Mouse (Mus musculus): ENCODE measurements around the gene Cisd1. TPM values are rescaled to one million over a fixed set of nuclear protein-coding genes. Genes with fewer than 3 reads are reported as not detected.

Gene Cisd1
- total and polyA plus RNA-seq, 2 experiments from 2014 or later = 128 to 346 TPM

GRCm38 (mm10) chr10:71381471-71382033, 36.8 kb upstream of the Cisd1 start:
- H3K4me3 ChIP-seq (ENCODE audit: low read depth, low read length) = no peak overlapping the region
- peaks cover 38% of the 10 kb centered on the region for H3K36me3 ChIP-seq (ENCODE audit: insufficient read depth)
- WGBS = 94% methylated on average over 29 of the region's 29 CpGs
- ATAC-seq (no peak), DNase-seq (no peak)
- TF ChIP-seq CTCF (IDR thresholded peaks at IDR 0.05; ENCODE audit: low read depth) = no peak
- no peak overlapping the region for H3K27ac ChIP-seq (ENCODE audit: low read depth, low read length)
- no peaks in the 10 kb centered on the region for H3K27me3 ChIP-seq (ENCODE audit: insufficient read depth, low read length)
- H3K4me1 ChIP-seq (ENCODE audit: insufficient read depth) = no peaks in the 10 kb centered on the region
- no peak overlapping the region for H3K4me2 ChIP-seq (ENCODE audit: low read depth)
- H3K9me3 ChIP-seq (ENCODE audit: low read length) = no peaks in the 10 kb centered on the region
- H3K9ac ChIP-seq = no peak overlapping the region

DNA sequence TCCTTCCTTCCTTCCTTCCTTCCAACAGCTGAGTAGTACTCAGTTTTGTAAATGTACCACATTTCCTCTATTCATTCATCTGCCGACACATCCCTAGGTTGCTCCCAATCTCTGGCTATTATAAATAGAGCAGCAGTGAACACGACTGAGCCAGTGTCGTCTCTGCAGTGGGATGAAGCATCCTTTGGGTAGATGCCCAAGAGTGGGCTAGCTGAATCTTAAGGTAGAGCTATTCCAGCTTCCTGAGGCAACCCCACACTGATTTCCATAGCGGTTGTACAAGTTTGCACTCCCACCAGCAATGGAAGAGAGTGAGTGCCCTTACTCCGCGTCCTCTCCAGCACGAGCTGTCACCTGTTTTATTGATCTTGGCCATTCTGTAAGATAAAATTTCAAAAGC, 35.7 kb upstream of the Cisd1 start:
- no peak overlapping the region for H3K9ac ChIP-seq
- ATAC-seq (no peak), DNase-seq (no peak)
- no peak overlapping the region for H3K4me2 ChIP-seq (ENCODE audit: low read depth)
- no peaks in the 10 kb centered on the region for H3K9me3 ChIP-seq (ENCODE audit: low read length)
- WGBS = 95% methylated on average over 7 of the region's 7 CpGs
- no peak overlapping the region for H3K27ac ChIP-seq (ENCODE audit: low read depth, low read length)
- TF ChIP-seq CTCF (IDR thresholded peaks at IDR 0.05; ENCODE audit: low read depth) = no peak
- H3K4me3 ChIP-seq (ENCODE audit: low read depth, low read length) = no peak overlapping the region
- no peaks in the 10 kb centered on the region for H3K27me3 ChIP-seq (ENCODE audit: insufficient read depth, low read length)
- H3K4me1 ChIP-seq (ENCODE audit: insufficient read depth) = no peaks in the 10 kb centered on the region
- peaks cover 40% of the 10 kb centered on the region for H3K36me3 ChIP-seq (ENCODE audit: insufficient read depth)

GRCm38 (mm10) chr10:71376014-71376413, 31.3 kb upstream of the Cisd1 start:
- 96% methylated on average over 6 of the region's 6 CpGs for WGBS
- DNase-seq (no peak), ATAC-seq (no peak)
- Histone ChIP-seq H3K36me3 (ENCODE audit: insufficient read depth) (peaks cover 45% of the 10 kb centered on the region), H3K27me3 (ENCODE audit: insufficient read depth, low read length) (no peaks in the 10 kb centered on the region), H3K9ac (no peak overlapping the region), H3K4me1 (ENCODE audit: insufficient read depth) (no peaks in the 10 kb centered on the region), H3K4me3 (ENCODE audit: low read depth, low read length) (no peak overlapping the region), H3K4me2 (ENCODE audit: low read depth) (no peak overlapping the region), H3K27ac (ENCODE audit: low read depth, low read length) (no peak overlapping the region), H3K9me3 (ENCODE audit: low read length) (no peaks in the 10 kb centered on the region)
- TF ChIP-seq CTCF (IDR thresholded peaks at IDR 0.05; ENCODE audit: low read depth) = no peak

DNA sequence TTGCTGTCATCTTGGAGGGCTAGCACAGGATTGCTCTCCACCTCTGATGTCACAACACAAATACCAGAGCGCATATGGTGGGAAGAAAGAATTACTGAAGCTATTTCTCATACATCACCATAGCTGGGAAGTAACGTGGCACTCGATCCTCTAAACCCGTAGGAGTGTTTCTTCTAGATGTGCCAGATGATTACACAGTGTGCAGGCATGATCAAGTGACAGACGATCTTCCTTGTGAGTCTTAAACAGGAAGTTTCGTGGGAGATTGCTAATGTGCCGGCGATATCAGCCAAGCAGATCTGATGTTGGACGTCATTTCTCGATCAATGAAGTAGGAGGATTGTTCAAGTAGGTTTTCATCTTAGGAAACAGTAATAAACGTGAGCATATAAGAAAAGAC, 29.0 kb upstream of the Cisd1 start:
- 92% methylated on average over 11 of the region's 11 CpGs for WGBS
- TF ChIP-seq CTCF (IDR thresholded peaks at IDR 0.05; ENCODE audit: low read depth) = no peak
- no peak for DNase-seq
- Histone ChIP-seq H3K36me3 (ENCODE audit: insufficient read depth) (peaks cover 34% of the 10 kb centered on the region), H3K27ac (ENCODE audit: low read depth, low read length) (no peak overlapping the region), H3K27me3 (ENCODE audit: insufficient read depth, low read length) (no peaks in the 10 kb centered on the region), H3K4me1 (ENCODE audit: insufficient read depth) (no peaks in the 10 kb centered on the region), H3K9me3 (ENCODE audit: low read length) (no peaks in the 10 kb centered on the region), H3K4me3 (ENCODE audit: low read depth, low read length) (no peak overlapping the region), H3K4me2 (ENCODE audit: low read depth) (no peak overlapping the region), H3K9ac (no peak overlapping the region)
- ATAC-seq = no peak

- WGBS = 88% methylated on average over 6 of the region's 6 CpGs
- Histone ChIP-seq H3K27me3 (ENCODE audit: insufficient read depth, low read length) (no peaks in the 10 kb centered on the region), H3K27ac (ENCODE audit: low read depth, low read length) (no peak overlapping the region), H3K4me2 (ENCODE audit: low read depth) (no peak overlapping the region), H3K36me3 (ENCODE audit: insufficient read depth) (peaks cover 31% of the 10 kb centered on the region), H3K4me3 (ENCODE audit: low read depth, low read length) (no peak overlapping the region), H3K9me3 (ENCODE audit: low read length) (no peaks in the 10 kb centered on the region), H3K9ac (no peak overlapping the region), H3K4me1 (ENCODE audit: insufficient read depth) (no peaks in the 10 kb centered on the region)
- DNase-seq (no peak), ATAC-seq (no peak)
- no peak for TF ChIP-seq CTCF (IDR thresholded peaks at IDR 0.05; ENCODE audit: low read depth)
Measured at GRCm38 (mm10) chr10:71371881-71372280, 27.1 kb upstream of the Cisd1 start.

GRCm38 (mm10) chr10:71369466-71369865, 24.7 kb upstream of the Cisd1 start:
- Histone ChIP-seq H3K4me1 (ENCODE audit: insufficient read depth) (no peaks in the 10 kb centered on the region), H3K9me3 (ENCODE audit: low read length) (no peaks in the 10 kb centered on the region), H3K4me3 (ENCODE audit: low read depth, low read length) (no peak overlapping the region), H3K27me3 (ENCODE audit: insufficient read depth, low read length) (no peaks in the 10 kb centered on the region), H3K36me3 (ENCODE audit: insufficient read depth) (peaks cover 37% of the 10 kb centered on the region), H3K27ac (ENCODE audit: low read depth, low read length) (no peak overlapping the region), H3K4me2 (ENCODE audit: low read depth) (no peak overlapping the region), H3K9ac (no peak overlapping the region)
- WGBS = 90% methylated on average over 3 of the region's 3 CpGs
- no peak for TF ChIP-seq CTCF (IDR thresholded peaks at IDR 0.05; ENCODE audit: low read depth)
- no peak for DNase-seq
- no peak for ATAC-seq

- Histone ChIP-seq H3K4me3 (ENCODE audit: low read depth, low read length) (no peak overlapping the region), H3K4me1 (ENCODE audit: insufficient read depth) (no peaks in the 10 kb centered on the region), H3K36me3 (ENCODE audit: insufficient read depth) (peaks cover 27% of the 10 kb centered on the region), H3K9ac (no peak overlapping the region), H3K4me2 (ENCODE audit: low read depth) (no peak overlapping the region), H3K27me3 (ENCODE audit: insufficient read depth, low read length) (no peaks in the 10 kb centered on the region), H3K9me3 (ENCODE audit: low read length) (no peaks in the 10 kb centered on the region), H3K27ac (ENCODE audit: low read depth, low read length) (no peak overlapping the region)
- ATAC-seq = no peak
- no peak for DNase-seq
- 83% methylated on average over 16 of the region's 16 CpGs for WGBS
- no peak for TF ChIP-seq CTCF (IDR thresholded peaks at IDR 0.05; ENCODE audit: low read depth)
Measured at GRCm38 (mm10) chr10:71368128-71368940, 23.6 kb upstream of the Cisd1 start.

Measured in forebrain, postnatal 0 days (tissue).